Mouse (Mus musculus): ENCODE results near the gene Pdss2. TPM values are rescaled to one million over a fixed set of nuclear protein-coding genes. Genes with fewer than 3 reads are reported as not detected.

The Pdss2 gene
- polyA plus RNA-seq, 1 experiment from 2014 or later = 17.8 TPM

- Histone ChIP-seq H3K9me3 (no peaks in the 10 kb centered on the region), H3K4me1 (replicated peaks) (peaks cover 51% of the 10 kb centered on the region), H3K27me3 (no peaks in the 10 kb centered on the region), H3K4me2 (replicated peaks) (peak overlapping the region; percentile 89), H3K9ac (replicated peaks) (peak overlapping the region; percentile 92), H3K4me3 (replicated peaks) (peak overlapping the region; percentile 80), H3K36me3 (no peaks in the 10 kb centered on the region), H3K27ac (peak overlapping the region; percentile 98; the same call in 1 of the 2 replicates)
- ATAC-seq = no peak
- 3% methylated on average over 13 of the region's 13 CpGs for WGBS
Observed at GRCm38 (mm10) chr10:43480227-43480849, 259.1 kb downstream of the Pdss2 start.

DNA sequence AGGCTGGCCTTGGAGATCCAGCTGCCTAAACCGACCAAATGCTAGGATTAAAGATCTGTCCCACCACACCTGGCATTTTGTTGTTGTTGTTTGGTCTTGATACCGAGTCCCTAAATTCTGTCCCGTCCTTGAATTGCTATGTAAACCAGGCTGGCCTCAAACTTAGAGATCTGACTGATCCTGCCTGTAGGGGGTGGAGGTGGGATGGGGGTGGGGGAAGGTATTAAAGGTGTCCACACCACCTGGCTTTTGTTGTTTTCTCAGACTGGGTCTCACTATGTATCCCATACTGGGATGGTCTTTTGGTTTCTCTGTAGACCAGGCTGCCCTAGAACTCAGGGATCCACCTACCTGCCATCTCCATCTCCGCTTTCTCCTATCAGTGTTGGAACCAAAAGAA is 259.9 kb downstream of the Pdss2 start:
- Histone ChIP-seq H3K27ac (no peak overlapping the region), H3K9me3 (no peaks in the 10 kb centered on the region), H3K4me3 (replicated peaks) (no peak overlapping the region), H3K4me2 (replicated peaks) (no peak overlapping the region), H3K36me3 (no peaks in the 10 kb centered on the region), H3K9ac (replicated peaks) (no peak overlapping the region), H3K27me3 (no peaks in the 10 kb centered on the region), H3K4me1 (replicated peaks) (peaks cover 51% of the 10 kb centered on the region)
- no peak for ATAC-seq
- 43% methylated on average over 4 of the region's 4 CpGs for WGBS

DNA sequence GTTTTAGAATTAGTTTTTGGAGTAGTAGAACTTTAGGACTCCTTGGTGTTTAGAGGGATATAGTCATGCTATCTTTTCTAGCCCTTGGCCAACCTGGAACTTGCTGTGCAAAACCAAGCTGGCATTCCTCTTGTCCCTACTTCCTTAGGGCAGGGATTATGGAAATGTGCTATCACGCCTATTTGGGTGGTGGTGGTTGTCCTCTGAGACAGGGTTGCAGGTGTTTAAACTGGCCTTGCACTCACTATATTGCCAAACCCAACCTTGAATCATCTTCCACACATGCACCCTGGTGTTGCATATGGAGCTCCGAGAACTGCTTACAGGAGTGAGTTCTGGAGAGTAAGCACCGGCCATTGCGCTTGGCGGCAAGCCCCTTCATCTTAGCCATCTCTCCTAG is 260.7 kb downstream of the Pdss2 start:
- Histone ChIP-seq H3K27ac (no peak overlapping the region), H3K9ac (replicated peaks) (no peak overlapping the region), H3K4me3 (replicated peaks) (no peak overlapping the region), H3K4me2 (replicated peaks) (no peak overlapping the region), H3K27me3 (no peaks in the 10 kb centered on the region), H3K36me3 (0 out of 2 replicates have a peak, but pooled peaks cover 2% of the 10 kb centered on the region), H3K4me1 (replicated peaks) (peaks cover 47% of the 10 kb centered on the region), H3K9me3 (no peaks in the 10 kb centered on the region)
- WGBS = 85% methylated on average over 5 of the region's 5 CpGs
- ATAC-seq = no peak

GRCm38 (mm10) chr10:43483426-43483995 is 262.2 kb downstream of the Pdss2 start:
- Histone ChIP-seq H3K27me3 (no peaks in the 10 kb centered on the region), H3K36me3 (0 out of 2 replicates have a peak, but pooled peaks cover 2% of the 10 kb centered on the region), H3K4me3 (replicated peaks) (no peak overlapping the region), H3K27ac (peak overlapping the region; percentile 51; the same call in 1 of the 2 replicates), H3K4me2 (replicated peaks) (no peak overlapping the region; the same call in 1 of the 2 replicates), H3K4me1 (replicated peaks) (peaks cover 38% of the 10 kb centered on the region), H3K9me3 (no peaks in the 10 kb centered on the region), H3K9ac (replicated peaks) (peak overlapping the region; percentile 16; the same call in 1 of the 2 replicates)
- WGBS = 53% methylated on average over 9 of the region's 9 CpGs
- ATAC-seq = no peak

DNA sequence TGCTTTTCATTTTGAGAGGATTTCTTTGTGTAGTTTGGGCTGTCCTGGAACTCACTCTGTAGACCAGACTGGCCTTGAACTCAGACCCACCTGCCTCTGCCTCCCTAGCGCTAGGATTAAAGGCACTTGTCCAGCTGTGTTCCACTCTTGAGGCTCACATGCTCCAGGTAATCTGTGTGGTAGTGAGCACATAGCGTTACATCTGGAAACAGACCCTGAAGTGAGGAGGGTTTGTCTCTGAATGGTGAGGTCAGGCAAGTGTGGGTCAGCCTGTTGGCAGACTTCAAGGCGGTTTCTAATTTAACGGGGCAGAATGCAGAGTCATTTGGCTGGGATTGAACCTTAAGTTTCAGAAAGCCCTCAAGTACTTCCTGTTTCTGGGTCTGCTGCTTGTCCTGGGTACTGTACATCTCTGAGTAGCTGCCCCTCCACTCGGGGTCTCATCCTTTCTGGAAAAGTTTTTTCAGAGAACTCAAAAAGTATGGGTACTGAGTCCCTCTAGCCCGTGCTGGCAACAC is 264.5 kb downstream of the Pdss2 start:
- no peak for ATAC-seq
- Histone ChIP-seq H3K9me3 (no peaks in the 10 kb centered on the region), H3K27ac (no peak overlapping the region), H3K4me3 (replicated peaks) (no peak overlapping the region), H3K4me2 (replicated peaks) (no peak overlapping the region), H3K36me3 (0 out of 2 replicates have a peak, but pooled peaks cover 2% of the 10 kb centered on the region), H3K27me3 (no peaks in the 10 kb centered on the region), H3K4me1 (replicated peaks) (peaks cover 35% of the 10 kb centered on the region), H3K9ac (replicated peaks) (no peak overlapping the region)
- 90% methylated on average over 6 of the region's 6 CpGs for WGBS

DNA sequence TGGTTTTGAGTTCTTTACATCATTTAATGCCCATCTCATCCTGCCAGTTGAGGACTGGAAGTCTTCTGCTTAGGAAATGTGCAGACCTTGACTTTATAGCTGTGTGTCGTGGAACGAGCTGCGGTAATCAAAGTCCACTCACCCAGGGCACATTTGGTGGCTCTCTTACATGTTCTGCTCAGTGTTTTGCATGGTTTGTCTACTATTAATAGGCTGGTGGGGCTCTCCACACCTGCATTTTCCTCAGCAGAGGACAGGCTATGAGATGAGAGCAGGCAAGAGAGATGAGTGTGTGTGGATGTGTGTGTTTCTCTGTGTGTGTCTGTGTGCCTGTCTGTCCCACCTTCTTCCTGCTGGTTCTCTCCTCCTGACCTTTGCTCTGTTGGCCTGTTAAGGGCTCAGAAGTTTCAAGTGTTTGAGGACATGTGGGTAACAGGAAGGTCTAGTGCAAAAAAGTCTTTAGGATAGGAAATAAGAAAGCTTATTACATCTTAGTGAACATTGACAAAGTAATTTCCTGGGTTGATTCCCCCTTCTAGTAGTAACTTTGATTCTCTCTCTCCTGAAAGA is 266.2 kb downstream of the Pdss2 start:
- Histone ChIP-seq H3K9ac (replicated peaks) (no peak overlapping the region), H3K36me3 (0 out of 2 replicates have a peak, but pooled peaks cover 2% of the 10 kb centered on the region), H3K4me2 (replicated peaks) (no peak overlapping the region), H3K4me1 (replicated peaks) (peaks cover 17% of the 10 kb centered on the region), H3K9me3 (no peaks in the 10 kb centered on the region), H3K27ac (no peak overlapping the region), H3K27me3 (no peaks in the 10 kb centered on the region), H3K4me3 (replicated peaks) (no peak overlapping the region)
- WGBS = 90% methylated on average over 3 of the region's 3 CpGs
- no peak for ATAC-seq

GRCm38 (mm10) chr10:43488258-43488657 is 267.0 kb downstream of the Pdss2 start:
- Histone ChIP-seq H3K4me3 (replicated peaks) (no peak overlapping the region), H3K9ac (replicated peaks) (no peak overlapping the region), H3K27ac (no peak overlapping the region), H3K36me3 (0 out of 2 replicates have a peak, but pooled peaks cover 2% of the 10 kb centered on the region), H3K4me2 (replicated peaks) (no peak overlapping the region), H3K27me3 (no peaks in the 10 kb centered on the region), H3K9me3 (no peaks in the 10 kb centered on the region), H3K4me1 (replicated peaks) (peaks cover 12% of the 10 kb centered on the region)
- WGBS = 90% methylated on average over 4 of the region's 4 CpGs
- ATAC-seq = no peak

DNA sequence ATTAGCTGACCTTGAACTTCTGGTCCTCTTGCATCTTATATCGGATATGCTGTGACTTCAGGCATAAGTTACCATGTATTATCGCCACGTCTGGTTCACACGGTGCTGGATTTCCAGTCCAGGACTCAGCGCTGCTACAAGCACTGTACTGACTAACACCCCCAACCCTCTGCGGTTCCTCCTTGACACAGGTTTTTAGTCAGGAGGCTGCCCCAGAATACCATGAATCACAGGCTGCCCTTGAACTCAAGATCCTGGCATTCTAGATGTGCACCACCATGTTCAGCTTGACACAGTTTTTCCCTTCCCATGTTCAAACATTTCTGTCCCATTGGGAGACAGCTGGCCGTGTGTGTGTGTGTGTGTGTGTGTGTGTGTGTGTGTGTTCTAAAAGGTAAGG is 267.9 kb downstream of the Pdss2 start:
- H3K36me3 ChIP-seq = peaks cover 6% of the 10 kb centered on the region
- no peaks in the 10 kb centered on the region for H3K9me3 ChIP-seq
- H3K4me3 ChIP-seq (replicated peaks) = no peak overlapping the region
- ATAC-seq = no peak
- H3K27me3 ChIP-seq = no peaks in the 10 kb centered on the region
- no peak overlapping the region for H3K9ac ChIP-seq (replicated peaks)
- H3K27ac ChIP-seq = no peak overlapping the region
- no peak overlapping the region for H3K4me2 ChIP-seq (replicated peaks)
- H3K4me1 ChIP-seq (replicated peaks) = 0 out of 2 replicates have a peak, but pooled peaks cover 7% of the 10 kb centered on the region
- WGBS = 92% methylated on average over 7 of the region's 7 CpGs

GRCm38 (mm10) chr10:43489550-43489949 is 268.3 kb downstream of the Pdss2 start:
- H3K9ac ChIP-seq (replicated peaks) = no peak overlapping the region
- no peak for ATAC-seq
- no peak overlapping the region for H3K4me2 ChIP-seq (replicated peaks)
- H3K36me3 ChIP-seq = peaks cover 10% of the 10 kb centered on the region
- H3K9me3 ChIP-seq = no peaks in the 10 kb centered on the region
- WGBS = 78% methylated on average over 6 of the region's 6 CpGs
- H3K4me1 ChIP-seq (replicated peaks) = 0 out of 2 replicates have a peak, but pooled peaks cover 7% of the 10 kb centered on the region
- H3K27ac ChIP-seq = no peak overlapping the region
- no peak overlapping the region for H3K4me3 ChIP-seq (replicated peaks)
- H3K27me3 ChIP-seq = no peaks in the 10 kb centered on the region

- Histone ChIP-seq H3K4me3 (replicated peaks) (no peak overlapping the region), H3K9ac (replicated peaks) (no peak overlapping the region), H3K9me3 (no peaks in the 10 kb centered on the region), H3K4me1 (replicated peaks) (0 out of 2 replicates have a peak, but pooled peaks cover 7% of the 10 kb centered on the region), H3K27me3 (no peaks in the 10 kb centered on the region), H3K36me3 (peaks cover 15% of the 10 kb centered on the region), H3K27ac (no peak overlapping the region), H3K4me2 (replicated peaks) (no peak overlapping the region)
- WGBS = 74% methylated on average over 8 of the region's 8 CpGs
- ATAC-seq = no peak
Observed at GRCm38 (mm10) chr10:43490034-43490433, 268.7 kb downstream of the Pdss2 start.

DNA sequence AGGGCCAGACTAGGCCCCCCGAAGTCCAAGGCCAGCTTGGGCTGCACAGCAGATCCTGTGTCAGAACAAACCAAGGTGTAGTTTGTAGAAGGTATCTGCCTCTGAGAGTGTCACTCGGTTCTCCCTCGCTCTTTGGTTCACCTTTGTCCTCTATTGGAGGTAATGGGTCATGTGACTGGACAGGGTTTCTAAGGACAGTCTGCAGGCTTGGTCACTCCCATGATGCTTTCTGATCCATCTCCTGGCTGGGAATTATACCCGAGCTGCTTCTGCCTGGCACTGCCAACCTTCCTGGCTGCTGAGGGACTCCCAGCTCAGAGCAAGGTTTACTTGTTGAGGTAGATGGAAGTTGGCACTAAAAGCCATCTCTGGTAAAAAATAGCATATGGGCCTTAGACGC is 269.6 kb downstream of the Pdss2 start:
- Histone ChIP-seq H3K27me3 (no peaks in the 10 kb centered on the region), H3K9ac (replicated peaks) (no peak overlapping the region), H3K9me3 (no peaks in the 10 kb centered on the region), H3K4me2 (replicated peaks) (no peak overlapping the region), H3K4me1 (replicated peaks) (0 out of 2 replicates have a peak, but pooled peaks cover 7% of the 10 kb centered on the region), H3K36me3 (peaks cover 23% of the 10 kb centered on the region), H3K27ac (no peak overlapping the region), H3K4me3 (replicated peaks) (no peak overlapping the region)
- 89% methylated on average over 5 of the region's 5 CpGs for WGBS
- no peak for ATAC-seq

DNA sequence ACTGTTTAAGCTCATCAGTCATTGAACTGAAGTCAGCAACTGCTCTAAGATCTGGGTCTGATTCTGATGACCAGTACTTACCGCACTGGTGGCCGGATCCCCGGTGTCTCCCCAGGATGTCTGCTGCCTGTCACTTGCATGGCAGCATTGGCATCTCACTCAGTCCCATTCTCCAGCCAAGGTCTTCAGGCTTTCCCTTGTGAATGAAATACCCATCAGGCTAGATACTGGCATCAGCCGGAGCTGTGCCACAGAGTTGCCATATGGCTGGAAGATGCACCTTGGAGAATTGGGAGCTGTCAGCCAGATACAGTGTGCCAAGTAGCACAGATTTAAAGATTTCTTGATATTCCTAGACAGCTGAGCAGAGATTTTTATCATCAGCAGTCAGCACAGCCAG is 281.3 kb downstream of the Pdss2 start:
- Histone ChIP-seq H3K4me1 (replicated peaks) (no peaks in the 10 kb centered on the region), H3K36me3 (peaks cover 57% of the 10 kb centered on the region), H3K4me3 (replicated peaks) (no peak overlapping the region), H3K27ac (no peak overlapping the region), H3K9ac (replicated peaks) (no peak overlapping the region), H3K9me3 (0 out of 2 replicates have a peak, but pooled peaks cover 3% of the 10 kb centered on the region), H3K27me3 (no peaks in the 10 kb centered on the region), H3K4me2 (replicated peaks) (no peak overlapping the region)
- ATAC-seq = no peak
- WGBS = 97% methylated on average over 4 of the region's 4 CpGs

Data from midbrain, embryonic 13.5 days (tissue).